Mouse (Mus musculus) thymus, adult 2 months (tissue): Measurements from ENCODE around the gene Ap4m1.

Experiments
- CTCF ChIP-seq: fragments of 200-500 bp; IDR thresholded peaks from 2 replicates; pipeline ENCODE4 v1.5.1; 2012; ENCODE audit warnings: mild to moderate bottlenecking, control low read depth, low read length, moderate library complexity, borderline replicate concordance; ENCODE audit not compliant: control insufficient read depth, poor library complexity, insufficient read depth; ENCODE audit errors: extremely low read depth
- POLR2A ChIP-seq: fragments of 200-500 bp; IDR thresholded peaks from 2 replicates; pipeline ENCODE4 v1.6.1; 2012; ENCODE audit warnings: mild to moderate bottlenecking, low read length, control low read depth, moderate library complexity; ENCODE audit not compliant: control insufficient read depth, poor library complexity, insufficient read depth; ENCODE audit errors: extremely low read depth

DNA sequence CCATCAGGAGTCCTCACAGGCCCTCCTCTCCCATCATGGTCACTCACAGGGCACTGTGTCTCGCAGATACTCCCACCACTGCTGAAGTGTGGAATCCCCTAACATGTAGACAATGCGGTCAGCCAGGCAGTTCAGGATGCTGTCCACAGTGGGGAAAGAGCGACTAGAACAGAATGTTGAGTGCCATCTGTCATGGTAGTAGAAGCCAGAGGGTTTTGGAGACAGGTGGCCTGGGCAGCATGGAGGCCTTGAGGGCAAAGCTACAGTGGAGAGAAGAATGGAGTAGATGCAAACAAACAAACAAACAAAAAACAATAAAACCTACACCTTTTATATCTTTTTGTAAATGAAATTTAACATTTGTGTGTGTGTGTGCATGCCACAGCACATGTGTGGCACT lies 30.3 kb downstream of the Ap4m1 start:
- TF ChIP-seq POLR2A (no peak), CTCF (no peak)
